Mouse (Mus musculus) ES-Bruce4 (cell line): ENCODE measurements around the gene Svs3b.
"Not testable (repeated sequence)": the region's sequence is repeated elsewhere in the genome, so short reads cannot be mapped to it uniquely, and the experiment has no call there.

Source experiments
- CTCF ChIP-seq: IDR thresholded peaks from one replicate; pipeline ENCODE4 v1.8.1; 2011; ENCODE audit warnings: low read depth, low read length
- POLR2A ChIP-seq: IDR thresholded peaks from one replicate; pipeline ENCODE4 v1.8.1; 2011; ENCODE audit warnings: low read length; ENCODE audit not compliant: insufficient read depth

- not testable (repeated sequence) for TF ChIP-seq CTCF, POLR2A
Measured at GRCm38 (mm10) chr2:164206011-164206410, 50.4 kb downstream of the Svs3b start.
